Mouse (Mus musculus): ENCODE data around the gene Hhipl2.

DNA sequence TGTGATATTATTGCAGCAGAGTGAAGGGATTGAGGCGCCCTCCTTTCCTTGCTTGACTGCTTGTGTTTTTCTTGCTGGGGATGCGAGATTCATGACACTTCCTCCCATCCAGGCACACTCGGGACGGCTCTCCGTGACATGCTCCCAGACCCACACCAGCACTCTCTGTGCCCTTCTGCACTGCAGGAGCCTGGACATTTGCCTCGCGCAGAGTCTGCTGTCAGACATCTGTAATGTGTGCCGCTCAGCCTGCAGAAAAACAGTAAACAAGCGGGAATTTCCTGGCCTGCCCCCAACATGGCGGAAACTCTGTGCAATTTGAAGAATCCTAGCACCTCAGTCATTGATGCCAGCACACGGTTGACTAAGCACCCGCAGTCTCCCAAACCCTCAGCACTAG is at the start of gene Hhipl2:
- no peak for TF ChIP-seq EP300 (IDR thresholded peaks at IDR 0.05; ENCODE audit: low read depth)
- no peak for TF ChIP-seq CTCF (IDR thresholded peaks at IDR 0.05; ENCODE audit: low read depth)
